Mouse (Mus musculus) heart, adult 18-20 months (tissue): ENCODE data around the gene Sergef. TPM values are rescaled to one million over a fixed set of nuclear protein-coding genes. Genes with fewer than 3 reads are reported as not detected.
A peak's percentile ranks its signal among the peaks of the same experiment; 100 is the strongest.

Source experiments
- DNase-seq, 2 experiments: peaks; one replicate each; pipeline ENCODE4 v3.0.0; 2021 to 2022; ENCODE audit warnings: mixed read lengths in 1 of 2
- total RNA-seq, 2 experiments: library from RNA; stranded (reverse); gene quantifications; 2 replicates each; pipeline ENCODE4 v1.2.3; 2021

Sergef gene
- total RNA-seq, 2 experiments from 2014 or later, result 3.8 to 5.9 TPM

DNA sequence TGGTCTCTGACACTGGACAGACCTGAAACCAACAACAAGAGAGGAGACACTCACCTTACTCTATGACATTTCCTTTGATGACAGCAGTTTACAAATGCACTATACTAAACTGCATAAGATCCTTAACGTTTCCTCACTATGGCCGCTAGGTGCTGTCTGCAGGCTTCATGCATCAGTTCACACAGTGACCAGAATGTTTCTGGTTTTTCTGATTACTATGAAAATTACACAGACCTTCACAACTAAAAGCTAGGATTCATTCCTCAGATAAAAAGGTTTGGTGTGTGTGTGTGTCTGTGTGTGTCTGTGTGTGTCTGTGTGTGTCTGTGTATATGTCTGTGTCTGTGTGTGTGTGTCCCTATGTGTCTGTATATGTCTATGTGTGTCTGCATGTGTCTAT is 63.7 kb downstream of the Sergef start:
- DNase-seq, result no peak

DNA sequence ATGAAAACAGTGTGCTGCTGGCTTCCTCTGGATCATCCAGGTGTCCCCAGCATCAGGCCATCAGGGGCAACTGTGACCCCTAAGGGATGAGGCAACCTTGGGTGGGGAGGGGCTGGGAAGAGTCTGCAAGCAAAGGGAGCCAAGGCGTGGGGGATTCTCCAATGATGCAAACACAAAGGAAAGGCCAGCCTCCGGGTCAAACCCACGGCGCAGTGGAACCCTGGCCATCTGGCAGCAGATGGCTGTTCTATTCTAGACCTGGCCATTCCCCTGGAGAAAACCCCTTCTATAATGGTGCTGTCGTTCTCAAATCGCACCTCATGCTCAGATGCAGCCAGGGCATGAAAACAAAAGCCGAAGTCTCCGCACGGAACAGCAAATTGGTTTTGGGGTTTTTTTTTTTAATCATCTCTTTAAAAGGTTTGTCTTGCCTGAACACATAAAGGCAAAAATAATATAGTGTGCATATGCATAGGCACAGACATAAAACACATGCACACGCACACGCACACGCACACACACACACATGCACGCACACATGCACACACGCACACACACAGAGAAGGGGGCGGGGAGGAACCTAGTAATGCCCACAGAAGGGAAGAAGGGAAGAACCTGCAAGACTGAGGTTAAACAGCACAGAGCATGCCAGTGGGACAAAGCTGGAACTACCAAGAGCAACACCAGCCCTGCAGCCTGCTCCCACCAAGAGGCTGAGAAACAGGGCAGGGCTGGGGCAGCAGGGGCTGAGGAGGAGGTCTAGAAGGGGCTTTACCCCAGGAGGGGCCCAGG is 66.6 kb downstream of the Sergef start:
- DNase-seq, result no peak

DNA sequence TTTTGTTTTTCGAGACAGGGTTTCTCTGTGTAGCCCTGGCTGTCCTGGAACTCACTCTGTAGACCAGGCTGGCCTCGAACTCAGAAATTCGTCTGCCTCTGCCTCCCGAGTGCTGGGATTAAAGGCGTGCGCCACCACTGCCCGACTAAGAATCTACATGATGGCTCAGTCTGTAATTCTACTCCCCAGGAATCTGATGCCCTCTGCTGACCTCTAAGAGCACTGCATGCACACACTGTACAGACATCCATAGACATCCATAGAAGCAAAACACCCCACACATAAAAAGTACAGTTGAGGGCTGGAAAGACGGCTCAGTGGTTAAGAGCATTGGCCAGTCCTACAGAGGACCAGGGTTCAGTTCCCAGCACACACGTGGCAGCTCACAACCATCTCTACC is 70.1 kb downstream of the Sergef start:
- peak; percentile 33 to 71 for DNase-seq

DNA sequence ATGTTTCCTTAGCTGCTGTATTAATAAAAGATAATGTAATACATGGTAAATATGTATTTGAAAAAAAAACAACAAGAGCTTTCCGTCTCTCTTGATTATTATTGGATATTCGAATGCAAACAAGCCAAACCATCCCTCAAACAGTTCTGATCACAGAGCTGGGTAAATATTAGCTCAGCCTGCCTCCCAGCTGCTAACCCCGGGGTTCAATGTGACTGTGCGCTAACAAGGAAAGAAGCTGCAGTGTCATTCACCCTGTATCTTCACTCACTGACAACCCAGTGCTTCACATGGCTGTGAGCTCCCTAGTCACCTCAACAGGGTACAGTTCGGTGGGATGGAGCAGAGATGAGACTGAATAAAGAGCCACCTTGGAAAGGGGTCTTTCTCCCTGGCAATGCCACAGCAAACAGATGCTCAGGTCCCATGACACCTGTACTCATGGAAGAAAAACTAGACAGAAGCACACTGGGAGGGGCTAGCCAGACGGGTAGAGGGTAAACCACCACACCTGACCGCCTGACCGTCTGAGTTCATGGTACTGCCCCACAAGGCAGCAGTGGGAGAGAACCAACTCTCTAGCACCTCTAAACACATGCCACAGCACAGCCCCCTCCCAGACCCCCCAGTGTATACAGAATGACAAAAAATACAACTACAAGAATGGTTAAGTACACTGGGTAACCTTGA is 73.1 kb downstream of the Sergef start:
- DNase-seq, result no peak

DNA sequence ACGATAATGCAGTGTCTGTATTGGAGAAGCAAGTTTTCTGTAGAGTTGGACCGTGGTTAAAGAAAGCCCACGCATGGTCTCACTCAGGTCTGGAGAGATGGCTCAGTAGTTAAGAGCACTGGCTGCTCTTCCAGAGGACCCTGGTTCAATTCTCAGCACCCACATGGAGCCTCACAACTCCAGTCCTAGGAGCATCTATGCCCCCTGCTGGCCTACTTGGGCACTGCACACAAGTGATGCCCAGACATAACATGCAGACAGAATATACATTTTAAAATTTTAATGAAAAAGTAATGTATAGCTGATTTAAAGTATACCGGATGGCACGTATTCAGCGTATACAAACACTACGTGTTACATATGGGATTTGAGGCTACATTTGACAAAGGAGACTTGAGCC is 74.2 kb downstream of the Sergef start:
- no peak for DNase-seq

DNA sequence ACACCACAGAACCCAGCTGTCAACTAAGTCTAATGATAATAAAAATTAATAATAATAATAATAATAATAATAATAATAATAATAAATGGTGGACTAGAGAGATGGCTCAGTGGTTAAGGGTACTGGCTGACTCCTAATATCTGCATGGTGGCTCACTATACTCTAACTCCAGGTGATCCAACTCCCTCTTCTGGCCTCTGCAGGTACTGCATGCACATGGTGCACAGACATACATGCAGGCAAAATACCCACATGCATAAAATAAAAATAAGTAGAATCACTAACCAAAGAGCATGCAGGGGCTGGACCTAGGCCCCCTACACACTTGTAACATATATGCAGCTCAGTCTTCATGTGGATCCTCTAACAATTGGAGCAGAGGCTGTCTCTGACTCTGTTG is 75.8 kb downstream of the Sergef start:
- no peak for DNase-seq

DNA sequence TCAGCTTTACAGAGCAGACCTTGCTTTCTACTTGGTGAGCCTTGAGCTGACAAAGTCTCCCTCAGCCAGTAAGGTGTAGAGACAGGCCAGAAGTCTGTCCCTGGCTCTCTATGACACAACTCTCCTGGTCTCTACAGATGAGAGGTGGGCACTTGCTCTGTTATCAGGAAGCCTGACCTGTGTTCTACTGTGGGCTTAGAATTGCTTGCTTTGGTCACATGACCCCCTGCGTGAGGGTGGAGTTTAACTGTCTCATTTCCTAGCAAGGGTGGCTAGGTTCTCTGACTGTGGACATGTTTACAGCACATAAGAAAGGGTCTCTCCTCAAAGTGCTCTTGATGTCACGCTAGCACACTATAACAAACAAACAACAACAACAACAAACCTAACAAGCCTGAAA is 79.5 kb downstream of the Sergef start:
- DNase-seq, result no peak

DNA sequence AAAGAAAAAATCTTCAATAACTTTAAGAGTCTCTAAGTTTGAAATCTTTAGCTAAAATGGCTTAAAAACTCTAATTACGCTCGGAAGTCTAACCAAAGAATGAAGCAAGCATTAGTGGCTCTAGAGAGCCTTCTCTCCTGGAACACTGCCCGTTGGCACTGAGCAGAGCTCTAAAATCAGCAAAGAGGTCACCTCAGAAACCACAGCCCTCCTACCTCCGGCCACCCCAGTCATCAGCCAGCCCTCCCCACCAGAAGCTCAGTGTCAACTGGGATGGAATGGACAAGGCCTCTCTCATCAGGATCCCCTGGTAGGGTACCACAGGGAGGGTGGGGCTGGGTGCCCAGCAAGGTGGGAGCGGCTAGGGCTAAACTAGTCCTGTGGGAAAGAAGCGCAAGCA is 80.0 kb downstream of the Sergef start:
- peak; percentile 62 to 65 for DNase-seq

DNA sequence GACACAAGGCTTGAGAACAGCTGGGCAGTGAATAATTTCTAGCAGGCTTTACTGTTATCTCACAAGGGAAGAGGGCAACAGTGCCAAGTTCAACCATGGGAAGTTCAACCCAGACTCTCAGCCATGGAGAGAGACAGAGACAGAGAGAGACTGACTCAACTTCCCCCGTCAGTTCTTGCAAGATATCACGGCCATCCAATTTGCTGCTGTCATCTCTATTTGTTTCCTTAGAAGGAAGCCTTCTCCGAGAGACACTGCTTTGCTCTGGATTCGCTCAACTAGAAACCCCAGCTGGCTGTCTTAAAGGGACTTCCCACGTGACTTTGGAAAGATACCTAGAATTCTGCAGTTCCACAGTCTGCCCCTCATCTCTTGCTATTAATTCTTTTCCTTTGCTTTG is 80.6 kb downstream of the Sergef start:
- DNase-seq, result no peak

DNA sequence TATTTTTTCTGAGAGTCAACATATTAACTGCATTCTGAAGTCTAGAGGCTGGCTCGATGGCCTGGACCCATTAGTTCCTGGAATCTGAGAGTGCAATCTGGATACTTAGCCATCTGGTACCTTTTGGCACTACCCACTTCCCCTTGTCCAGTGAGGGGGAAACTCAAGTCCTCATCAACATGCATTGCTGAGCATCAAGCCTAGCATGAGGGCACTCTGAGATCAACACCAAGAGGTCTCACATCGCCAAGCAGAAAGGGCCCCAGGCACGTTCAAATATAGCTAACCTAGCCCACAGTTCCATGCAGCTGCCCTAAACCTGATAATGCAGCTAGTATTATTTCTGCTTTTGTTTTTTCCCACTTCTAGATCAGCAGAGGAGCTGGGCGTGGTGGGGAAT is 81.6 kb downstream of the Sergef start:
- DNase-seq, result no peak

DNA sequence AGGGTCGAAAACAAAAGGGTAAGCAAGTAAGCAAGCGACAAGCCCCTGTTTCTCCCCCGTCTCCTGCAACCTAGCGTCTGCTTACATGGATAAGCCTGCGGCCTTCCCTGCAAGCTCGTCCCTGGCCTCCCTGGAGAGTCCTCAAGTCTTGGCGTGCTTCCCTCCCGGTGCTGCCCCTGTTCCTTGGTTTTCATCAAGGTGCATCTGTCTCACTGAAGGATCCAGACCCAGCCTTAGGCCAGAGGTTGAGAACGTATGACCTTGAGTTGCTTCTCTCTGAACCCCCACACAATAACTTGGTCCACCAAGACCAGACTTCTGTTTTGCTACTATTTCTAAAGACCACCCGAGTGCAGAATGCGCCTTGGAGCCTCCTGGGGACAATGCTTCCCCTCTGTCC is 82.2 kb downstream of the Sergef start:
- no peak for DNase-seq

DNA sequence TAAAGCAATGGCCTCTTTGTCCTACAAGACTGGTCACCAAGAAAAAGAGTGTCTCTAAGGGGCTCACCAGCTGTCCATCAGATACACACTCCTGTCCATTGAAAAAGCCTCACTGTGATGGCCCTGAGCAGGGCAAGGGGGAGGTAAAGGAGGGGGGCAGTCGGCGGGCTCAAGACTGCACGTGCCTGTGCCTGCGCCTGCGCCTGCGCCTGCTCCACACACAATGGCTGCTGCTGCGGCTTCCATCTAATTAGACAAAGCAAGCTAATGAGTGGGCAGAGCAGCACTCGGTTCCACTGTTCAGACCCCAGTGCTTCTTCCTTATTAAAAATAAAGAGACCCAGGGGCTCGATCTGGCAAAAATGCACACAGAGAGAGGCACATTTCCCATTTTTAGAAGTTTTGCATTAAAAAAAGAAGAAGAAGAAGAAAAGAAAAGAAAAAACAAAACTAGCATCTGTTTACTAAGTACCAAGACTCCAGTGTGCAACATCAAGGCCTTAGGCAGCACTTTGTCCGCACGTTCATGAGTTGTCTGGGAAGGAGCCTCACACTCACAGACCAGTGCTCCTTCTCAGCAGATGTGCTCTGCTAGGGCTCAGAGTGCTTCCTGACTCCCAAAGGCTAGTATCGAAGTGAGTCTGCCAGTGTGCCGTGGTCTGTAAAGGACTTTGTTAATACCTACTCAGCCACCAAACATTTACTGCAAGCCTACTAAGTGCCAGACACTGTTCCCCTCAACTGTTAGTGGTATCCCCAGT is 83.1 kb downstream of the Sergef start:
- DNase-seq, result no peak

DNA sequence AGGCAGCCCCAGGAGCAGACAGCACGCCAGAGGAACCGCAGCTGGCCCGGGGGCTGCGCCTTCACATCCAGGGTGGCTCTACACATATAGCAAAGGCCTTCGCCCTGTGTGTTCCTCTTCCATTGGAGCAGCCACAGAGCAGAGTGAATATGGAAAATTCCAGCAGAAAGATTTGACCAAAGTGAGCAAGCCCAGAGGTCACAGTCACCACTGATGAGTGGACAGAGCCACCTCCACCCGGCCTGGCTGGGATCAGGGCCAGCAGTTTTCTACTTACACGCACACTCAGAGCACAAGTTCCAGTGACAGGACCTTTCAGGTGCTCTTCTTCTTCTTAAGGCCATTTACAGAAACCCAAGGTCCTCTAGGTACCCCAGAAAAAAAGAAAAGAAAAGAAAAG is 83.9 kb downstream of the Sergef start:
- no peak for DNase-seq

DNA sequence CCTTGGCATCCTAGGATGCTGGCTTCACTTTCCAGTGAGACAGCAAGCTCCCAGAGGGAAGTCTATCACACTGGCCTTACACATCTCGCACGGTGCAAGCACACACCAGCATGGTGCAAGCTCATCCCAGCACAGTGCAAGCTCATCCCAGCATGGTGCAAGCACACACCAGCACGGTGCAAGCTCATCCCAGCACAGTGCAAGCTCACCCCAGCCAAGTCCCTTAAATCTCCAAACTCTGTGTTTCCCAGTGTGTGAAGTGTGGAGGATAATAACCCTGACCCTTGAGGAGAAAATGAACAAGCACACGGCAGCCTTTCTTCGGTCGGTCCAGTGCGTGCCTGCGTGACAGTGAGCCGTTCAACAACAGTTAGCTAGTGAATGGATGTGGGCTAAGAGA is 84.8 kb downstream of the Sergef start:
- no peak for DNase-seq

DNA sequence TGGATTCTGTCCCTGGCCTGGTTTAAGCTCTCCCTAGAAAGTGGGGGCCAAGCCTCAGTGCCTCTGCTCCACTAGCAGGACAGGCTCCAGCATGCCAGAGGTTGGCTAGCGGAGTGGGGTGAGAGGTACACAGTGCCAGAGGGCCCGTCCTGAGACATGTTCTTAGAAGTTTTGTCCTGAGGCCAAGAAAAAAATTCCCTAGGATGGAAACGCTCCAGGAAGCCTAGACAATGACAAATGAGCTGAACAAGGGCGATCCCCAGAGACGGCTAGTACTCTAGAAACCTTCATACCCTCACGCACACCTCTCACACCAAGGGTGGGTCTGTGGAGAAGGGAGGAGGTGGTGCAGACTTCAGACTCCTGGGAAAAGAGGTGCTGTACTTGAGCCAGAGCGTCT is 85.6 kb downstream of the Sergef start:
- DNase-seq, result peak; percentile 61 to 74

DNA sequence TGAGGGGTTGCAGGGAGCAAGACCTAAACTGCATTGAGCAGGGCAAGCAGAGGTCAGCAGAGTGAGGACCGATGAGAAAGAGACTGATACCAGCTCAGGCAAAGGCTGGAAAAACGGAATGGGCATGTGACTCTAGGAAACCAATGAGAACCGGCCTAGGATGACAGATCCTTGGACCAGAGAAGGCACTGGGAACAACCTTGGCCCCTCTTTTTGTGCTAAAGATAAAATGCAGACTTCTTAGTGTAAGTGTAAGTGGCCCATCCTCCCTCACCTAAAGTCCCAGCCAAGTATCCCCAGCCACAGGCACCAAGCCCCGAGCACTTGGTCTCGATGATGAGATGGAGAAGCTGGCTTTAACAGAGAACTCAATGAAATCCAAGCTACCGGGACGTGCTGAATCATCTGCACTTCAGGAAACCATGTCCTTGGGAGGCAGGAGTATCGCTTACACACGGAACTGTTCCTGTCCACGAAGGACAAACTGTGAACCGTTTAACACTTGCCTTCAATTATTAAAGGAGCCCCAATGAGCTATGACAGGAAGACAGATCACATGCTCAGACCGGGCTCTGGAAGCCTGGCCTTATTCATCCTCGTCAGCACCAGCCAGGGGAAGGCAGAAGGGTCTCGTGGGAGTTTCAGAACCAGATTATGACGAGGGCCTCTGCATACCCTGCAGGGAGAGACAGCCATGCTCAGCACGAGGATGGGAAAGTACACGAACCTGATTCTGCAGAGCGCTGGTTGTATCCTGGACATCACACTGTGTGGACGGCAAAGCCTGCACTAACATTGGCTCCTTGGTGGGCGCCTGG is 87.5 kb downstream of the Sergef start:
- DNase-seq, result no peak

DNA sequence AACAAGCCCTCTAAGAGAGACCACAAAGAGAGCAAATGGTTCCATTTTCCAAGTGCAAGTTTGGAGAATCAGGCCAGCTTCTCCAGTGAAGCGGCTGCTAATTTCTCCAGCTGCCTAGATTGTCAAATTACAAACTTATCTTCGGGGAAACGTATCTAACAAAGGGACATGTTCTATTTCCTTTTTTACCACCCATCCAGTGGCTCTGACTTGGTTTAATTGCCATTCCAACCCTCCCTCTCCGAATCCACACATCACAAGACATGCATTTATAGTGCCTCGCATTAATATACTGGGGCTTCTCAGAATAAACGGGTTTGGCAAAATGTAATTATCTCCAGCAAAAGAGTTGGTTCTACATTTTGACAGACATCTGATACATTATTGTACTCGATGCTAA is 88.4 kb downstream of the Sergef start:
- no peak for DNase-seq

DNA sequence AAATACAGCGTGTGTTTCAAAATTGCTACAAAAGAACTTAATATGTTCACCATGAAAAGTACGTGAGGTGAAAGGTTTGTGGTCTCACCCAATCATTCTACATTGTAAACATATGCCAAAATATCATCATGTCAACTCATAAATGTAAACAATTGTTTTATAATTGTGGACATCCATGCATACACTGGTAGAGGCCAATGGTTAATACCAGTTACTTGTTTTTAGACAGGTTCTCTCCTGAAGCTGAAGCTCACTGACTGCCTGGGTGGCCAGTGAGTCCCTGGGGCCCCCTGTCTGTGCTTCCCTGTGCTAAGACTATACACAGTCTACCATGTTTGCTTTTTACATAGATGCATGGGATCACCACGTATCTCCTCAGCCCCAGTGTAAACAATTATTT is 91.5 kb downstream of the Sergef start:
- no peak for DNase-seq

DNA sequence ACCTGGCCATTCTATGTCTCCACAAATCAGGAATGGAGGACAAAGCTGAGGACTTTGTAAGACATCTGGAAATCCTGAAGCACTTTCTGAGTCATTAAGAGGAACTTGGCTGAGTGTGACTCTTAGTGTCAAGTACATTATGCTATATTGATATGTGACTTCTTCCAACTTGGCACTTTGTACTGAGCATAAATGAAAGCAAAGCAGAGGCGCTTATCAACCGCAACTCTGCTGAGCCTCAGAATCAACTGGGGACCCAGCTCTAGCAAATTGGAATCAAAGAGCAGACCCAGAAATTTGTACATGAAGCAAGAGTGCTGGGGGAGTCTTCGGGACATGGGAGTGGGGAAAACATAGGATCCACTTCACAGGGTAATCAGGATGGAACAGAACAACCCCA is 92.0 kb downstream of the Sergef start:
- DNase-seq, result no peak

DNA sequence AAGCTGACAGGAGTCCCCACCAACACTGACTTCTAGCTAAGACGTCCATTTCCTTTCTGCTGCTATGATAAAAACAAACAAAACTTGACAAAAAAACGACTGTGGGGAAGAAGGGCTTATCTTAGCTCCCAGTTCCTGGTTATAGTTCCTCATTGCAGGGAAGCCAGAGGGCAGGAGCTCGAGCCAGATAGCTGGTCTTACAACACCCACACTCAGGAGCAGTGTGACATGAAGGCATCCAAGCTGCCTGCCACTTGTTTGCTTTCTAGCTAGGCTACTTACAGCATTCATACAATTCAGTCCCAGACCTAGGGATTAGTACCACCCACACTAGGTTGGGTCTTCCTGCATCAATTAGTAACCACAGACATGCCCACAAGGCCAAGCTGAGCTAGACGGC is 93.1 kb downstream of the Sergef start:
- DNase-seq, result peak in 1 of 2 experiments; percentile 23

DNA sequence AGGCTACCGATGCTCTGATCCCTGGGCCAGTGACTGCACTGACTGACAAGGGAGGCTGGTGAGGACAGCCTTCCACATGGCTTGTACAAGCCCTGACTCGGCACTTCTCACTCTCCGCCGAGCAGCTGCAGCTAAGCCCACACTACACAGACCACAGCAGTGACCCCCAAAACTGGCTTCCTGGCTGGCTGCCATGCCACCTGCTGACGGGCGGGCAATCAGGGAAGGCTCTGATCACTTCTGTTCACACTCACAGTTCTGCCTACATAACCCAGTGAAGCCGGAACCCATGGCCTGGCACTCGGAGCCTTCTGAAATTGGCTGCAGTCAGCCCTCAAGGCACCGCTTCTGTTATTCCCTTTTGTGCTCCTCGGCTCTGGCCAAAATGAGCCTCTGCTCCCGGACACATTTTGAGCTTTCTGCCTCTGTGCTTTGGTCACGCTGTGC is 95.4 kb downstream of the Sergef start:
- DNase-seq, result peak in 1 of 2 experiments; percentile 16

DNA sequence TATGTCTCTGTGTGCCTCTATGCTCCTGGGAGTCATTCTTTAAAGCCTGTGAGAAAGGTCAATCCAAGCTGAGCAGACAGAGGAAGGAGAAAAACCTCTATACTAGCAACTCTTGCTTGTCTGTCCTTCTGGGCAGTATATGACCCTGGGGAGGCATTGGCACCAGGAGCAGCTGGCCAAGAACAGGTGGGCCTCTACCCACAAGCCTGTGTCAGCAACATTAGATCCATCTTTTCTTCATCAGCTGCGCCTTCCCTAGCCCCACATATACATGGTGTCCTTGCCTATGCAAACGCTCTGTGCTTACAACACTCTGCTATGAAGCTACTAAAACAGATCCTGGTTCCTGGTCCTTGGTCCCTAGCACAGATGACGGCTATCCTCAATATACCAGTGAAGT is 97.5 kb downstream of the Sergef start:
- DNase-seq, result no peak
